Mouse (Mus musculus) fat pad, adult 2 months (tissue): ENCODE data around the gene Unc13a.

Source experiments
- DNase-seq: peaks from one replicate; pipeline ENCODE4 v3.0.0-alpha.2; 2011; ENCODE audit warnings: low read depth, low spot score; ENCODE audit errors: extremely low read depth

The Unc13a gene

DNA sequence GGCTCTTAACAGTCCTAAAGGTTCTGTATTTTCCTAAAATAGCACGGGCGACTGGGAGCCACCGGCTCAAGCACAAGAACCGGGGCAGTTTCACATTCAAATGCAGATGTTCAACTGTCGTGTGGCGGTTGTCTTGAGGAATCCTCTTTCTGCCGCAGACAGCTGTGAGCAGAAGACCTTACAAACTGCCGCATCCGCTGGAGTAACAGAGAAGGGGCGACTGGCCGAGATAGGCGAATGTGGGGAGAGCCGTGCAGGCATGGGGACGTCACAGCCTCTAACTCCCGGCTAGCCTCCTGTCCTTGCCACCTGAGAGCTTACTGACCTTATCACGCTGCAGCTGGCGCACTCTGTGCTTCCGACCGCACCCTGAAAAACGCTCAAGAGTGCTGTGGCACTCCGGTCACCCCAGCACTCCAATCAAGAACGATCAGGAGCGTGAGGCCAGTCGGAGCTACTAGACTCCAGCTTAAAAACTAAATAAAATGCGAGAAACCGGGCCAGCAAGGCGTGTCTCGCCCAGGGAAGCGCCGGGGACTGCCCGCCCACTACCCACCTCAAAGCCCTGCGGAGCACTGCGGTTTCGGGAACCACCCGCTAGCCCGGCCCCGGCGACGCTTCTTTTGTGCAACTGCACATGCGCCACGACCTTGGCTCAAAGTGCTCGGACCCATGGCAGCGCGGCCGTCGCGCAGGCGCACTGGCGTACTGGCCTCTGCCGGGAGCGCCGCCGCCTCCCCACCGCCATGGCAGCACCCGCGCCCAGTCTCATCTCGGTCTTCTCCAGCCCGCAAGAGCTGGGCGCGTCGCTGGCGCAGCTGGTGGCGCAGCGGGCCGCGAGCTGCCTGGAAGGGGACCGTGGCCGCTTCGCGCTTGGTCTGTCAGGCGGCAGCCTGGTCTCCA, 79.8 kb downstream of the Unc13a start, which contains the start of gene Pgls:
Pgls (plus strand) TSS at position 706 of the 903 bp plus-strand sequence.
- DNase-seq, result no peak

DNA sequence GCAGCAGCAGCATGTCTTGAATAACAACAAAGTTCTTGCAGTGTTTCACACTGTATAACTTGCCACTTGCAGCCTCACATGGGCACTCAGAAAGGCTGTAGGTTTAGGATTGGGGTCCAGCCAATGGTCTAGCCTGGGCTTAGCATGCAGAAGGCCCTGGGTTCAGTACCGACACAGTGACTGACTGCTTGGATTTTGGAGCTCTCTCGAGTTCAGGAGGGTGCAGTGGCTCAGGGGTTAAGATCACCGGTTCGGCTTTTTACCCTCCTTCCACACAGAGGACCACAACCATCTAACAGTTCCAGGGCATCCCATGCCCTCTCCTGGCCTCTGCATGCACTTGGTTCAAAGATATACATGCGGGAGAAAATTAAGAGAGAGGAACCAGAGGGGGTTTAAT, 80.5 kb downstream of the Unc13a start:
- DNase-seq, result no peak

DNA sequence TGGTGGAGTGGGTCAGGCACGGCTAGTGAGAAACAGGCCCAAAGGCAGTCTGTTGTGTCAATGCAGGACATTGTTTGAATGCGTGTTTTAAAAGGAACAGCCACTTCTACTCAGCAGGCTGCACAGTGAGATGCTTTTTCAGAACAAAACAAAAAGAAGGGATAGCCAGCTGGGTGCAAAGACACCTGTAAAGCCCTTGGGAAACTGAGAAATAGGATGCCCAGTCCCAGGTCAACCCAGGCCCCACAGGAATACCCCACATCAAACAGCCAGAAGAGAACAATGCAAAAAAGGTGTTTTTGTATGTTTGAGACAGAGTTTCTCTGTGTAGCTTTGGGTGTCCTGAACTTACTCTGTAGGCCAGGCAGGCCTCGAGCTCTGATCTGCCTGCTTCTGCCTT, 82.8 kb downstream of the Unc13a start:
- DNase-seq, result no peak

DNA sequence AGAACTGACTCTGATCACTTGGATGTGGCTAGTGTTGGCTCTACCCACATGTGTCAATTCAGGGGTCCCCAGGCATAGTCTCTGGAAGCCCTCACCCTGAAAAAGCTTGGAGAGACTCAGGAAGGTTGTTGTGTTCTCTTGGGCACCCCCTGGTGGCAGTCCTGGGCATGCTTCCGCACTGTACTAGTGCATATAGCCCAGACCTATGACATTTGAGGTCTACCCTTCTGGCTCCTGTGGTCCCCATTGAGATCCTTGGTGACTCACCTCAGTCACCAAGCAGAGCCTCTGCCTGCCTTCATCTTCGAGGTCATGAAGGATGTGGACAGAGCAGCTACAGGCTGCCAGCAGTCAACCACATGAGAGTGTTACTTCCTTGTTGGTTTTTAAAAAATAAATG, 84.7 kb downstream of the Unc13a start:
- DNase-seq, result no peak

DNA sequence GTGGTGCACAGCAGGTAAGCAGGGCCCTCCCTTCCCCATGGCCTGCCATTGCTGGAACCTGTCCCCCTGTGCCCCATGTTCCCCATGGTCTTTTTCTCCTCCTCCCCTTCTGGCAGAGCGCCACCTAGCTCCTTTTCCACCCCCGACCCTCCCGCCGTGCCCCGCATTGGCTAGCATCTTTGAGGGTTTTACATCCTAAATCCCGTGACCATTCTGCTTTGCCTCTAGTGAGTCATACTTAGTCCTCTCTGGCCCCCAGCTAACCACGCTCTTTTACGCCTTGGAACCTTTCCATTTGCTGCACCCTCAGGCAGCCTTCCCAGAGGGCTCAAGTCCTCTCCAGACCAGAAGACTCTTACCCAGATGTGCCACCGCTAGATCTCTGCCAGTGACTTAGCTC, 91.4 kb downstream of the Unc13a start:
- no peak for DNase-seq

DNA sequence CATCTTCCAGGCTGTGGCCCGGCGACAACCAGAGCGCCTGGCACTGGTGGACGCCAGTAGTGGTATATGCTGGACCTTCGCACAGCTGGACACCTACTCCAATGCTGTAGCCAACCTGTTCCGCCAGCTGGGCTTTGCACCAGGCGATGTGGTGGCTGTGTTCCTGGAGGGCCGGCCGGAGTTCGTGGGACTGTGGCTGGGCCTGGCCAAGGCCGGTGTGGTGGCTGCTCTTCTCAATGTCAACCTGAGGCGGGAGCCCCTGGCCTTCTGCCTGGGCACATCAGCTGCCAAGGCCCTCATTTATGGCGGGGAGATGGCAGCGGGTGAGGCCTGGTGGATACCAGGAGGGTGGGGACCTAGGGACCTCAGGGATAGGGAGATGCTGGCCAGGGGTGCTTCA, 92.1 kb downstream of the Unc13a start:
- DNase-seq, result no peak

DNA sequence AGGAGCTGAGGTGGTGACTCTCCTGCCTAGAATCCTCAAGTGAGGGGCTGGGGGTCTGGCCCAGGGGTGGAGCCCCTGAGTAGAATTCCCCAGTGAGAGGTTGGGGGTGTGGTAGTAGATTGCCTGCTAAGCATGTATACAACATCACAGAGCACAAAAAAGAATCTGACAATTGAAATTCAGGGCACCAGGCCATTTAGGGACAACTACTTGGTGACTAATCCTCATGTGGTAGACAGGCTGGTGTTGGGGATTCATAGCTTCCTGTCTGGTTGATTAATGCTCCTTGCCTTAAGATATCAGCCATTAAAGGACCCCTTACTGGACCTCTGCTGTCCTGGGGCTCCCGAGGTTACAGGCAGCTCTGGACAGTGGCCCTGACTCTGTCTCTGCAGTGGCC, 92.5 kb downstream of the Unc13a start:
- no peak for DNase-seq

DNA sequence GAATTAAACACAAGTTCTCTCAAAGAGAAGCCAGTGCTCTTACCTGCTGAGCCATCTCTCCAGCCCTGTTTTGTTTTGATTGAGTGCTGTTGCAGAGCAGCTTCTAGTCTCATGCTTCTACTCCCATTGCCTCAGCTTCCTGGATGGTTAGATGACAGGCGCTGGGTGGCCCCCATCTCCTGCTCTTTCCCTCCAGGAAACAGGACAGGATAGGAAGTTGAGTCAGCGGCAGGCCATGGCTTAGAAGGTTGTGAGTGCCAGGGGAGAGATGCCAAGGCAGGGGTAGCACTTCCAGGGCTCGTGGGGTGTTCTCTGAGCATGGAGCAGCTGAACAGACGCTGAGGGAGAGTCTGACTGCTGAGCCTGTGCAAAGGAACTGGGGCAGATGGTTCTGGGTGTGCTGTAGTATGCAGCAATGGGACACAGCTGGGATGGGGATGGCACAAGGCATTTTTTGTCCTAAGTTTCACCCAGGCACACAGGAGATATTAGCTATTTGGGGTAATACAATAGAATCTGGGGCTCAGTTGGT, 93.6 kb downstream of the Unc13a start:
- DNase-seq, result no peak

DNA sequence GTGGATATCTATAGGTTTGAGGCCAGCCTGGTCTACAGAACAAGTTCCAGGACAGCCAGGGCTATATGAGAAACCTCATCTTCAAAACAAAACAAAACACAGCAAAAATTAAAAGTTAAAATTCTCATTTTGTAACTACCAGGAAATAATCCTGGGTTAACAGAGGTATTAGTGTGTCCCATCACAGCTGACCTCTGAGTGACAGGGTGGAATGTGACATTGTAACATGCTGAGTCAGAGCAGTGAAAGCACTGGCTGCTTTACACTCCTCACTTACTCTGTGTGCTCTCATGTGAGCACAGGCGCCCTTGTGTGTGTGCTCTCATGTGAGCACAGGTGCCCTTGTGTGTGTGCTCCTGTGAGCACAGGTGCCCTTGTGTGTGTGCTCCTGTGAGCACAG, 96.5 kb downstream of the Unc13a start:
- no peak for DNase-seq

DNA sequence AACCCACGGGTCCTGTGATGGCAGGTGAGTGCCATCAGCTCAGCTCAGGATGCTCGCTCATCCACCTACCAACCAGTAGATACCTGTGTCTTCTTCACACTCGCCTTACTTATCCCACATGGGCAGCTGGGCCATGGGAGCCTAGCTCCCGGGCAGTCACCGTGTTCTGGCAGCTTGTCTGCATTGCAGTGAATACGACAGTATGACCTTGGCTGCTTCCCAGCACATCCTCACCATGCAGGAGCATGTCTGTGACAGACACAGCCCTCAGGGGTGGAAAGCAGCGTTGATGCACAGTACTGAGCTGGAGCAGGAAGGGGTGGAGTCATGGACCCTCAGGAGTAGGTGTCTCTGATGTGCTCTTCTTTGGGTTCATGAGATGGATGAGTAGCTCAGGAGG, 97.1 kb downstream of the Unc13a start:
- DNase-seq, result no peak
